Mouse (Mus musculus): ENCODE measurements around the gene Dsn1.

- TF ChIP-seq POLR2A (IDR thresholded peaks at IDR 0.05; ENCODE audit: insufficient read depth, low read length) (no peak), CTCF (IDR thresholded peaks at IDR 0.05; ENCODE audit: low read depth, low read length) (no peak), EP300 (IDR thresholded peaks at IDR 0.05; ENCODE audit: insufficient read depth, low read depth, low read length) (no peak)
These were observed 25.7 kb downstream of the Dsn1 start for GRCm38 (mm10) chr2:156981291-156981690.
